Mouse (Mus musculus) megakaryocyte, embryonic 14.5 days (primary cell): ENCODE measurements at regions not wholly inside any gene's neighbourhood (a gene's known extent, or its start where the extent isn't known, plus 50 kb on each side); places are given as distances from the start of the nearest gene placed in this dataset.
"Not testable (repeated sequence)": the region's sequence is repeated elsewhere in the genome, so short reads cannot be mapped to it uniquely, and the experiment has no call there.

ENCODE experiments used
- H3K27me3 ChIP-seq: replicated peaks from 2 replicates; pipeline ENCODE3; 2012; ENCODE audit warnings: inconsistent platforms
- H3K36me3 ChIP-seq: replicated peaks from 2 replicates; pipeline ENCODE3; 2012; ENCODE audit warnings: low read length, inconsistent platforms, mixed read lengths
- H3K4me1 ChIP-seq: 2 replicates; pipeline ENCODE4 v1.6.1; 2012; ENCODE audit warnings: inconsistent platforms
- H3K4me3 ChIP-seq: replicated peaks from 2 replicates; pipeline ENCODE3; 2012; ENCODE audit warnings: moderate library complexity, mild to moderate bottlenecking, inconsistent platforms
- H3K9me3 ChIP-seq: 2 replicates; pipeline ENCODE4 v1.6.1; 2012; ENCODE audit warnings: inconsistent platforms
- FLI1 ChIP-seq: IDR thresholded peaks from 2 replicates; pipeline ENCODE4 v1.6.1; 2012; ENCODE audit warnings: low read length, inconsistent platforms, mixed read lengths
- GATA1 ChIP-seq: IDR thresholded peaks from 3 replicates; pipeline ENCODE4 v1.6.1; 2012; ENCODE audit warnings: mixed read lengths, low read length, inconsistent platforms, borderline replicate concordance

DNA sequence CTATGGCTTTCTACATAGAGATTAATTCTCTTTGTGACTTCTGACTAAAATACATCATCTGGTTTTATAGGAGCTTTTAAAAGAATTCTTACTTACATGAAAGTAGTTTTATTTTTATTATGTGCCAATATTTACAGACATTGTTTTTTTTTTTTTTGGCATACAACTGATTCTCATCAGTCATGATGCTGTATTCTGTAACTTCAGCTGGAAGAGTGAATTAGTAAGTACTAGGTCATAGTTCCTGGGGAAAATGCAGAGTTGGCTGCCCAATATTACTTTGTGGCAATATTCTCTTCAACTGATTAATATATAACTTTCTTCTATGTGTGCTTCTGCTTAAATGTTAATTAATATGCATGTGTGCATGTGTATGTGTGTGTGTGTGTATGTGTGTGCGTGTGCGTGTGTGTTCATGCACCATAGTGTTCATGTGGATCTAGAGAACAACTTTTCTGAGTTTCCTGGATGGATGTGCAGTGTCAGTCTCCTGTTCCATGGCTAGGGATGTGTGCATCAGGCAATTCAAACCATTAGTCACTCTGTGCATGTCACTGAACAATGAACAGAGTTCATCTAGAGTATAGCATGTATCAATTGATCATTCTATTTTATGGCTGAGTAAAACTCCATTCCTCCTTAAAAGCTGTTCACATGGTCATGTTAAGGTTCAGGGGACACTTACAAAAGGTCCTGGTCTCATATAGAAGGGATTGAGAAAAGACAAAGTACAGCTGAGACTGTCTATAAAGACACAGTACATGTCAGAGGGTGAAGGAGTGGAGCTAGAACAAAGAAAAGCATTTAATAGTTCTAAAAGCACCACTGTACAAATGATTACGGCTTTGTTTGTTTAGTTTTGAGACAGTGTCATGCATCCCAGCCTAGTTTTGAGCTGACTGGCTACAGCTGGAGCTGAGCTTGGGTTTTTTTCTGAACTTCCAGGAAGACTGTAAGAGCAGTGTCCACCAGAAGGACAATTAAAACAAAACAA lies 431.8 kb downstream of the Lmo7 start:
- H3K36me3 ChIP-seq = no peaks in the 10 kb centered on the region
- H3K4me3 ChIP-seq = no peak overlapping the region
- TF ChIP-seq GATA1 (no peak), FLI1 (no peak)
- no peaks in the 10 kb centered on the region for H3K27me3 ChIP-seq
- H3K4me1 ChIP-seq = no peaks in the 10 kb centered on the region
- peaks cover 8% of the 10 kb centered on the region; the same call in 1 of the 2 replicates for H3K9me3 ChIP-seq

- H3K36me3 ChIP-seq, H3K9me3 ChIP-seq, H3K4me3 ChIP-seq, H3K4me1 ChIP-seq, H3K27me3 ChIP-seq: not testable (repeated sequence)
These were observed 420.7 kb downstream of the Lmo7 start for GRCm38 (mm10) chr14:102150410-102150809.

DNA sequence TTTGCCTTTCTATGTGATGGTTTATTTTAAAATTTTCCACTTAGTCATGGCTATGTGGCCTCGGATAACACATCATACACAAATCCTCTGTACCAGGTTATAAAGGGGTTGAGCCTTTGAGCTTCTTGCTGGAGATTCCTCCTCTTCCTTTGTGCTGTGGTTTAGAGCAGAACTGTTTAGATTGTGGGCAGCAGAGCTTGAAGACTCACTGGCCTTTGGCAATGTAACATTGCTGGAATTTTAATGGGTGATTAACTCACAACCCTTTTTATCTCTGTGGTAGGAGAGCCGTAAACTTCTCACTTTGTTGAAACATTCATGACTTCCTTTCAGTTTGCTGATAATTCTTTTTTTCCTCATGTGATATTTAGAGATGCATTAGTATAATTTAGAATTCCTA lies 413.0 kb downstream of the Lmo7 start:
- H3K36me3 ChIP-seq = no peaks in the 10 kb centered on the region
- H3K4me1 ChIP-seq = no peaks in the 10 kb centered on the region
- no peak overlapping the region for H3K4me3 ChIP-seq
- no peaks in the 10 kb centered on the region for H3K9me3 ChIP-seq
- H3K27me3 ChIP-seq = no peaks in the 10 kb centered on the region
- TF ChIP-seq FLI1 (no peak), GATA1 (no peak)

GRCm38 (mm10) chr14:102138936-102139335 lies 409.2 kb downstream of the Lmo7 start:
- TF ChIP-seq GATA1 (no peak), FLI1 (no peak)
- Histone ChIP-seq H3K36me3 (no peaks in the 10 kb centered on the region), H3K9me3 (no peaks in the 10 kb centered on the region), H3K4me1 (no peaks in the 10 kb centered on the region), H3K27me3 (no peaks in the 10 kb centered on the region), H3K4me3 (no peak overlapping the region)

DNA sequence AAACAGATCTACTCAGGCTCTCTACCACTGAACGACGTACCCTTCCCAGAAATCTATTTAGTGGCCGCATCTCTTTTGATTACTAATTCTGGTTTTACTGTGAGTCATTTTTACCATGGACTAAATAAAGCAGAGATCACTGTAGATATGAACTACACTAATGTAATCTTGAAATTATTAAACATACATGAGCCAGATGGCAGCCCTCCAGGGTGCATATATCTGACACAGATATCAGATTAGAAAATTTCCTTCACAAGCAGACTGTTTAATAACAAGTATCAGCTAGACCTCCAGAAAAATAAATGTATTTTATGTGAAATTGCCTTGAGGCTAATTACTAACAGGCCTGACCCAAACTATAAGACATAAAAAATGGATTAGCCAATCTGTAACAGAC lies 388.4 kb downstream of the Lmo7 start:
- H3K36me3 ChIP-seq = no peaks in the 10 kb centered on the region
- no peaks in the 10 kb centered on the region for H3K9me3 ChIP-seq
- TF ChIP-seq GATA1 (no peak), FLI1 (no peak)
- H3K4me3 ChIP-seq = no peak overlapping the region
- H3K4me1 ChIP-seq = no peaks in the 10 kb centered on the region
- H3K27me3 ChIP-seq = no peaks in the 10 kb centered on the region

DNA sequence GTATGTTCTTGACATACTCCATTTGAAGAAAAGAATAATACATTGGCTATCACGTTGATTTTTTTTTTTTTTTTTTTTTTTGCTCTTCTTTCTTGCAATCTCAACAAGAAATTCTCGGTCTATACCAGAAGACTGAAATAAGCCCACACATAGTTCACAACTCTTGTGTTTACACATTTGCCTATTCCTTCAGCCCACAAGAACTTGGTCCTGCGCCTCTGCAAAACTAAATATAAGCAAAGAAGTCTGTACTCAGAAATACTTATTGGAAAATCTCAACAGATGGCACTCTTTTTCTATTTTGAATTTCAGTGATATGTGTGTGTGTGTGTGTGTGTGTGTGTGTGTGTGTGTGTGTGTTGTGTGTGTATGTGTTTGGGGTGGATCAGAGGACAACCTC lies 376.4 kb downstream of the Lmo7 start:
- no peak for TF ChIP-seq FLI1
- no peak for TF ChIP-seq GATA1
- peaks cover 3% of the 10 kb centered on the region; the same call in 1 of the 2 replicates for H3K9me3 ChIP-seq
- H3K4me1 ChIP-seq = no peaks in the 10 kb centered on the region
- H3K4me3 ChIP-seq = no peak overlapping the region
- H3K36me3 ChIP-seq = no peaks in the 10 kb centered on the region
- no peaks in the 10 kb centered on the region for H3K27me3 ChIP-seq

DNA sequence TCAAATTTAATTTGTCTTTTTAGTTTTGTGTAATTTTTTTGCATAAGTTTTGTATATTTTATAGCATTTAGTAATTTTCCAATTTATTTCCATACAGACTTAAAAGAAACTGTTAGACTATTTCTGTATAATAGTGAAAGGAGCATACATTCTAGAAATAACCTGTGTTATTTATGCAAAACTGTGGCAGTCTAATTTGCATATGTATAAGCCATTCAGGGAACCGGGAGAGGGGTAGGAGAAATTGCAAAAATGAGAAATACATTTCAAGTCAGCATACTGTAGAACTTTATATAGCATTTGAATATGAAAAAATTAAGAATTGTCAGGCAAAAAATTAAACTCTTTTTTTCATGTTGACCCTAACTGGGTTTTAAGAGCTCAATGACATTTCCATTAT lies 364.3 kb downstream of the Lmo7 start:
- no peaks in the 10 kb centered on the region for H3K27me3 ChIP-seq
- no peak for TF ChIP-seq GATA1
- TF ChIP-seq FLI1 = no peak
- no peaks in the 10 kb centered on the region for H3K9me3 ChIP-seq
- H3K4me1 ChIP-seq = no peaks in the 10 kb centered on the region
- H3K4me3 ChIP-seq = no peak overlapping the region
- H3K36me3 ChIP-seq = no peaks in the 10 kb centered on the region

DNA sequence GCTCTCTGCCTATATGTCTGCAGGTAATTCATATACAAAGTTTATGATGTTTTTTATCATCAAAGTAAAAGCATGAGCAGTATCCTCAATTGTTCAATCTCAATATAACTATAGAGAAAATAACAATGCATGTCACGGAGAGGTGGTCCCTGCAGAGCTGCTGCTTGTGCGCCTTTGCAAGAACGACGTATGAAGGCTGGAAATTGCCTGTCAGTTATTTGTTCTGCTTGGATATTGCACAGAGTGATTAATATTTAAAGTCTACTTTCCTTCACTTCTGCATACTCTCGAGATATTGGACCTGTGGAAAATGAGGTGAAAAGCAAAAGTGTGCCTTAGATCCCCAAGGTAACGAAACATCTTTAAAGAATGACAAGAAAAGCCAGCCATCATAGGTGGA lies 362.8 kb downstream of the Lmo7 start:
- Histone ChIP-seq H3K4me1 (no peaks in the 10 kb centered on the region), H3K9me3 (no peaks in the 10 kb centered on the region), H3K36me3 (no peaks in the 10 kb centered on the region), H3K27me3 (no peaks in the 10 kb centered on the region), H3K4me3 (no peak overlapping the region)
- no peak for TF ChIP-seq GATA1
- TF ChIP-seq FLI1 = no peak

- Histone ChIP-seq H3K4me3 (no peak overlapping the region), H3K9me3 (peaks cover 2% of the 10 kb centered on the region; the same call in 1 of the 2 replicates), H3K27me3 (no peaks in the 10 kb centered on the region), H3K36me3 (no peaks in the 10 kb centered on the region), H3K4me1 (no peaks in the 10 kb centered on the region)
- TF ChIP-seq GATA1 = no peak
- TF ChIP-seq FLI1 = no peak
These were observed 319.2 kb downstream of the Lmo7 start for GRCm38 (mm10) chr14:102048932-102049331.

DNA sequence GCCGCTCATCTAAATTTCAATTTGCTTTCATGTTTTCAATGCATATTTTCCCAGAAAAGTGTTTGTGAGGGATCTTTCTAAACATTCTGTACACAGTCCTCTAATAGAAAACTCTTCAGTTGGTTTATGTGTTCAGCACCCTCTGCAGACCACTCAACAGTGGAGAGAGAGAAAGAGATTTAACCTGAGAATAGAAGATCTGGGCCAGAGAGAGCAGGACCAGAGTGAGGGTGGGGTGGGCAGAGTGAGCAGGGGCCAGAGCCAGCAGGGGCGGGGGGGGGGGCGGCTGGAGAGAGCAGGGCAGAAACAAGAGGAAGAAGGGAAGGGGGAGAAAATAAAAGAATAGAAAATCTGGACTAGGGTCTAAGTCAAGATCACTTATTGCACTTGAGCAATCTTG lies 318.7 kb downstream of the Lmo7 start:
- Histone ChIP-seq H3K36me3 (no peaks in the 10 kb centered on the region), H3K4me3 (no peak overlapping the region), H3K4me1 (no peaks in the 10 kb centered on the region), H3K9me3 (peaks cover 3% of the 10 kb centered on the region; the same call in 1 of the 2 replicates), H3K27me3 (no peaks in the 10 kb centered on the region)
- TF ChIP-seq GATA1 = no peak
- TF ChIP-seq FLI1 = no peak

DNA sequence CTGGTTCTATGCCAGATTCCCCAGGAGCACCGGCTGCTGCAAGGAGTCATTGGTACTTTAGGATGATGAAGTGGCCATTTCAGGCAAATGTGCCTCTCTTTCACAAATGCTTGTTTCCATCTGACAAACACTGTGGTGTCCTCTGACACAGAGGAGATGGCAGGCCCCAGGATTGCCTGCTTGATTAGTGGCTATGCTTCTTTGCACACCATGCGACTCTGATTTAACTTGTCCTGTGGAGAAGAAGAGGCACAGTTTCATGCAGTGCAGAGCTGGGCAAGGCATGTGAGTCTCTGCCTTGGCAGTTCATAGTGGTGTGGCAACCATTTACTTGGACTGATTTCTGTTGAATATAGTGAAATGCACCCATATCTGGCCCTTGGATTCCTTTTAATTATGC lies 308.4 kb downstream of the Lmo7 start:
- Histone ChIP-seq H3K9me3 (peaks cover 8% of the 10 kb centered on the region; the same call in 1 of the 2 replicates), H3K27me3 (no peaks in the 10 kb centered on the region), H3K4me1 (no peaks in the 10 kb centered on the region), H3K36me3 (no peaks in the 10 kb centered on the region), H3K4me3 (no peak overlapping the region)
- TF ChIP-seq GATA1 = no peak
- no peak for TF ChIP-seq FLI1
